Mouse (Mus musculus) adrenal gland, postnatal 36 days (tissue): ENCODE measurements around the gene Cxcl14. TPM values are rescaled to one million over a fixed set of nuclear protein-coding genes. Genes with fewer than 3 reads are reported as not detected.
A peak's percentile ranks its signal among the peaks of the same experiment; 100 is the strongest.

Experiments
- DNase-seq, 2 experiments: peaks; one replicate each; pipeline ENCODE4 v3.0.0; 2021; ENCODE audit warnings: mixed read lengths in 1 of 2
- long read RNA-seq, 2 experiments: library from polyadenylated mRNA; stranded (forward); transcript quantifications; one replicate each; pipeline ENCODE4 v2.0.0; 2021; ENCODE audit warnings: borderline sequencing depth in 2 of 2
- total RNA-seq, 2 experiments: library from RNA; stranded (reverse); gene quantifications; 2 replicates each; pipeline ENCODE4 v1.2.3; 2021

Cxcl14 gene
- 10 to 100 TPM; 34.9 to 36.1 TPM for total RNA-seq
- long read RNA-seq, experiment 1, transcript Cxcl14-201 (4 exons, 1,827 nt): major isoform, 51 of 63 reads
- long read RNA-seq, experiment 1, partial matches to known transcripts: 7 of 63 reads
- long read RNA-seq, experiment 1, other reads (novel, unspliced or antisense): 5 of 63 reads
- long read RNA-seq, experiment 2, transcript Cxcl14-201 (4 exons, 1,827 nt): major isoform, 37 of 41 reads
- long read RNA-seq, experiment 2, partial matches to known transcripts: 3 of 41 reads
- long read RNA-seq, experiment 2, other reads (novel, unspliced or antisense): 1 of 41 reads

DNA sequence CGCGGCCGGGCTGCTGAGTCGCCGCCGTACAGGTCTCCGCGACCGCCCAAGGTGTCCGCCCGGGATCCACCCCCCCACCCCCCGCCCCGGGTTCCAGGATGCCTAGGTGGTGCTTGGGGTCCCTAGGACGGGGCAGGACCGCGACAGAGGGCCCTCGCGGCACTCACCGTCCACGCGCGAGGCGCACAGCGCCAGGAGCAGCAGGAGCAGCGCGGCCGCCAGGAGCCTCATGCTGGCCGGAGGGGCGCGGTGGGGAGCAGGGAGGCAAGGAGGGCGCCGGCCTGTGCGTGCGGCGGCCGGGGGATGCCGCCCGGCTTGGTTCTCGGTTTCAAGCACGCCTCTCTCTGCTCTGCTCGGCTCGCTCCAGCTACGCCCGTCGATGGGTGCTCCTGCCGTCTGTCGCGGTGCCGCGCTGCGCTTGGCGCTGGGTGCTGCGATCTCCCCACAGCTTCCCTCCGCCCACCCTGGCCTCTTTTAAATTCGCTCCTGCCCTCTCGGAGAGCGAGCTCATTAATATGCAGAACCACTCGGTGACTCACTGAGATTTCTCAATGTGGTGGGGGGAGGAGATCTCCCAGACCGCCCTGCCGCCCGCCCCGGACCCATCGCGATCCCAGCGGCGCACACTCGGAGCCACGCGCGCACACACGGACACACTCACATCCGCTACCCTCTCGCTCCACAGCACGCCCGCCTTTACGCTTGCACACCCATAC is at the start of gene Cxcl14:
Gene Cxcl14, minus strand, starts transcription at position 609 of the 716 bp plus-strand sequence.
- DNase-seq: peak; percentile 67 to 69

DNA sequence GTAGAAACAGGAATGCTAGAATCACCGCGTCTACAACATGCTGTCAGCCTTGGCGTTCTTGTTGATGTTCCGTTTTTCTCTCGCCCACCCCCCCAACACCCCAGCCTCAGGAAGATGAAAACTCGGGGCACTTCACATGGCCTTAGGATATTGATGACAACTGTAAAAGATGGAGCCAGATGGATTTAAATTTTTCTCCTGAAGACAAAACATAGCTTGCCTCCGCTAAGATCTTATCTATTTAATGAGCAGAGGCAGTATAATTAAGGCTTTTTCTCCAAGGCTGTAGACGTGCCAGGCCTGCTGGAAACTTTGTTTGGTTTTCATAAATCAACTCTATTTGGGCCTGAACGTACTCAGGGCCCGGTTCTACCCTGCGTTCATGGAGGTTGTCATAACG is 48.0 kb upstream of the Cxcl14 start:
- no peak for DNase-seq

DNA sequence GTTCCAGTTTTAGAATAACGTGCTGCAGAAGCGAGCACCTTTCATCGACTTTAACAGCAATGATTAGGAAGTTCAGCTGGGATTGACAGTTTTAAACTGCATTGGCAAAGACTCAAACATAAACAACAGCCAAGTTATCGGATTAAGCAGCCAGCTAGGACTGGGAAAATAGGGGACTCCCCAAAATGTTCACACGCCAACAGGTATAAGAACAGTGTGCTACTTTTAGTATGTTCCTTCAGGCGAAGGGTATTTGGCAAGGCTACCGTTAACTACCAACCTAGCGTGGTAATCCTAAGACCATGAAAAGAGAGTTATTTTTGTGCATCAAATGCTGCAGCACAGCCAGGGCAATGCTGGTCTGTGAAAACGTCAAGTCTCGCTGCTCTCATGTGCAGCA is 46.1 kb upstream of the Cxcl14 start:
- DNase-seq: no peak

DNA sequence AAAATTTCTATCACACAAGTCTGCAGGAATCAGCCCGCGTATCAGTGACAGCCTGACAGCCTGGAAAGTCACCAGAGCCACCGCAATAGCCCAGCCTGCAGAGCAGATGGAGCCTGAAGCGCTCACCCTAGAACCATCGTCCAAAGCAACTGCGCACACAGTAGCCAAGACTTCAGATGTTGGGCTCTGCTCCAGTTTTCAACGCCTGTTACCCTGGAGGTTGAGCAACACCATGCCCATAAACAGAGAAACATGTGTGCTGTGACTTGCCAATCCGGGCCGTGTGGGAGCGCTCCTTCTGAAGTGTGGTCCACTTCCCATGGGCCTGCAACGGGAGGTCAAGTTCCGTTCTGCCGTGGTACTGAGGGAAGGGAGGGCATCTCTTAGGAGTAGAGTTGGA is 44.2 kb upstream of the Cxcl14 start:
- peak; percentile 3 to 44 for DNase-seq

DNA sequence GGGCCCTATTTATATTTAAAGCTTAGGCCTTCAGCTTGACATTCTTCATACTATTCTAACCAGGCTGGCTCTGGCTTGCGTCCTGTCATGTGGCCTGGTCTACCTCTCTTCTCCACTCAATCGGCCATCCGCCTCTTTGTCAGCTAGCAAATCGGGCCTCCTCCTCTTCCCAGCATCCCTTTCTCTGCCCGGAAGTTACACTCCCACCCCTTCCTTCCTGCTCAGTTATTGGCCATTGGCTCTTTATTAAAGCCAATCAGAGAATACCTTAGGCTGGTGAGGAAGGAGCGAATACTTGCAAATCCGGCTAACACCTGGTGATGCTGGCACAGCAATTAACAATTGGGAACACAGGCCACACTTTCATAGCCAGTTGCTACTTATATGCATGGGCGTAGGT is 43.5 kb upstream of the Cxcl14 start:
- no peak for DNase-seq

DNA sequence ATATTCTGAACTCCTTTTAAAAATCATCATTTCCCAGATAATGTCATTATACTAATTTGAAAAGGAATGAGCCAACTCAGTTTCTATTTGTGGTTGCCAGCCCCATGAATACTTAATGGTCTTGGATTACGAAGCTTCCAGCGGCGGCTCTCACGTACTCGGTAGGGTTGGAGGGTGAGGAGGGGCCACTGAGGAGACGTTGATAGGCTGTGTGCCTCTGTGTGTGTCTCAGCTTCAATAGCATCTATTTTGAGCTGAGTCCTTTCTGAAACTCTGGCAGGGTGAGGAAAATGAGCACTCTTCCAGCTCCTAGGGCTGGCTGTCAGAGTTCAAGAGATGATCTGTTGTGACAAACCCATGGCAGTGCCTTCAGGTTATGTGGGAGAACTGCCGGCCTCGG is 40.6 kb upstream of the Cxcl14 start:
- DNase-seq: no peak

DNA sequence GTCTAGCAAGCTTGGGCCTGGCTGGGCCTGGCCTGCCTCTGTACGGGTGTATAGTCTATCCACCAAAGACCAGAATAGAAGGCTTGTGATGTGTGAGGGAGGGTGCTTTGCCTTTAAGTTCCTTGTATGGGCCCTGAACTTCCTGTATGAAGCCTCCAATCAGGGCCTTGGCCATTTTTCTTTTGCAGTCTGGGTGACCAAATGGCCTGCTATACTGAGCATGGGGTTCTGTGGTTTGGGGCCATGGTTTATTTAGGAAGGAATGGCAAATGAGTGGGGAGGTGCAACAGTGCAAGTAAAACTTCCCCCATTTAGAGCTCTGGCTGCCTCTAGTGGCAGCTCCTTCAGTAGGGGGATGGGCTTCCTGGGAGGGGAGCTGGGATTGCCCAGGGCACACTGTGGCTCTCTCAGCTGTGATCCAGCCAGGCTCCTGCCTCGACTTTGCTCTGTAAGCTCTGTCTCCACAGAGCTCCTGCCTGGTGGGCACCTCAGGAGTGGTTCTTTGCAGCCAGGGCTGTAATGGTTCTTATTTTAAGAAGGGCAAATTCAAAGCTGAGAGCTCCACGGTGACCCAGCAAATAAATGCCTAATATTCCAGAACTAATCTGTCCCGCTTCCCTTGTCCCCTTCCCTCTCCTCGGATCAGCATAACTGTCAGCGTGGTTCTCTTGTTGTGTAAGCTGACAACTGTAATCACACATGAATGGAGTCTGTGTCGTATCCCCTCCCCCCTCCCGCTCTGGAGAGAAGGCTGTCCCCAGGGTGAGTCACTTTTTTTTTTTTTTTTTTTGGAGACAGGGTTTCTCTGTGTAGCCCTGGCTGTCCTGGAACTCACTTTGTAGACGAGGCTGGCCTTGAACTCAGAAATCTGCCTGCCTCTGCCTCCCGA is 38.7 kb upstream of the Cxcl14 start:
- no peak for DNase-seq

DNA sequence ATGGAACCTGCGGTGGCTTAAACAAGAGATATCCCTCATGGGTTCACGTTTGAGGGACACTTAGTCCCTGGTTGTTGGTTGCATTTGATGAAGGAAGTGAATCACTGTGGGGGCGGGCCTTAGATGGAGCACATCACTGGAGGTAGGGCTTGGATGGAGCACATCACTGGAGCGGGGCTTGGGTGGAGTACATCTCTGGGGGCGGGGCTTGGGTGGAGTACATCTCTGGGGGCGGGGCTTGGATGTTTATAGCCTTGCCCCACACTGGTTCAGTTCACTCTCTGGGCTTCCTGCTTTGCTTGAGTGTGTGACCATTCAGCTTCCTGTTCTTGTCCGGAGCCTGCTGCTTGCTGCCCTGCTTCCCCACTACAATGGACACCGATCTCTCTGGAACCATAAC is 37.9 kb upstream of the Cxcl14 start:
- no peak for DNase-seq

DNA sequence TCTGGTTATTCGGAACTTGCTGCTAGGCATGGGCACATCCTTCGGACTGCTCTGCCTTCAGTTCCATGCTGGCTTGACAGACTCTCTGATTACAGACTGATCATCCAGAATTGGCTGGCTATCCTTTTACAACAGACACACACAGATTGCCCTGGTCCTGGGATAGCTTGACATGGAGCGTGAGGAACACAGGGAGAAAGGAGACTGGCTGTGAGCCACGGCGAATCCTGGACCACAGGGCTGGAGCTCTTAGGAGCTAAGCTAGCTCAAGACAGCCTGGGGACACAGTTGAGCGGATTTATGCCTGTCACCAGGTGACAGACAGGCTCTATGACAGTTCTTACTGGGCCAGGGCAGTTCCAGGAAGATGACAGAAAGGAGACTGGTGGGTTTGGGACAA is 36.0 kb upstream of the Cxcl14 start:
- DNase-seq: no peak

DNA sequence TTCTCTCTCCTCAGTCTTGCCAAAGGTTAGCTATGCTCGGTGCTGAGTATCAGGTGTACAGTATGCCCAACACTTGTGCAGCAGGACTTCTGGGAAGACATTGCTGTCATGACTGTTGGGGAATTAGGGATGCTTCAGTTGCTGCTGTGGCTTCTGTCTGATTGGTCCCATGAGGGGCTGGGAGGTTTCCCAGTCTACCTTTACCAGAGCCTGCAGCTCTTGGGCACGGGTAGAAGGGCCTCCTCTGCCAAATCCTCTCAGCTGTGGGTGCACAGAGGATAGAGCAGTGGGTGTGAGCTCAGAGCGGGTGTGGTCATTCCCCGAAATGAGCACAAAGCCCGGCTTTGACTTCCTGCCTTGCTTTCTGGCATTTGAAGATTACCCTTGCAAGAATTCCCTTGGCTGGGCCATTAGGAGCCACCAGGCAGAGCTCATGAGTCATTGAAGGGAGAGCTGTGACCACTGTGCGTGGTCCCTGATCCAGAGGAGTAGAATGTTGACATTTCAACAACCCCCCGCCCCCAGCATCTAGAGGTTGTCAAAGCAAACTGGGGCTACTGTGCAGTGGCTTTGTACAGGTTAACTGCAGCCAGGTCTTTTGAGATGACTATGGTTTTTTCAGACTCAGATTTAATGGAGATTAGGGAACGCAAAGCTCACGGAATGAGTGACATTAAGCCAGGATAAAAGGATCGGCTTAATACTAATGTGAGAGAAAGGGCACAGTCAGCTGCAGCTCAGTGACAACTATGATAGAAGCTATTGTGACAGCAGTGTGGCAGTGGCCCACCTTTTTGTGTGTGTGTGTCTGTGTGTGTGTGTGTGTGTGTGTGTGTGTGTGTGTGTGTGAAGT is 34.5 kb upstream of the Cxcl14 start:
- DNase-seq: no peak

DNA sequence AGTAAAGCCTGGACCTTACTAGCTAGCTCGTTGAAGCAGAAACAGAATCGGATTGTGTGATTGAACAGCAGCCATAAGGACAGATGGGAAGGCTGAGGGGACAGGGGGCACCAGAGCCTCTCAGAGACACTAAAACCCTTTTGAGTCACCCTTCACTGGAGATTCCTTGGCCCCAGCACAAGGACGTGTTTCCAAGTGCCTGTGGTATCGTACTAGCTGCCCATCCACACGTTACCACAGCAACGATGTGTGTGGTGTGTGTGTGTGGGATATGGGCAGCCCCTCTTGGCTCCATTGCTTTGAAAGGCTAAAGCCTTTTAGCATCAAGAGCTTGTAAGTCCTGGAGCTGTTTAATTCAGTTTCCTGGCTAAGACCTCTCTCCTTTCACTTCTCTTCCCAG is 33.4 kb upstream of the Cxcl14 start:
- DNase-seq: no peak

DNA sequence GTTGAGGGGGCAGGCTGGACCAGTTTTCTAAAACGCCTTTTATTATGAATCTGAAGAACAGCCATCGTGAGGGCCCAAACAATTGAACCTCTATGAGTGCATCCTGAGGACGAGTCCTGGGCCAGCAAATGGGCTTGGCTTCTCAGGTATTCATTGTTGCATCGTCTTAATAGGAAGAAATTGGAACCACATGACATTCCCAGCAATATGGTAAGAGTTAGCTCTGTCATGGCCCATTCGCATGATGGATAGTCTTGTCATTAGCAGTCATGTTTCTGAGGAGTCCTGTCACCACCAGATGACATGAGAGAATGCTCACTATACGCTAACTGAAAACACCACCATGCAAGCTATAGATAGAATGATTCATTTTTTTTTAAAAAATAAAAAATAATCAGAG is 32.8 kb upstream of the Cxcl14 start:
- no peak for DNase-seq

DNA sequence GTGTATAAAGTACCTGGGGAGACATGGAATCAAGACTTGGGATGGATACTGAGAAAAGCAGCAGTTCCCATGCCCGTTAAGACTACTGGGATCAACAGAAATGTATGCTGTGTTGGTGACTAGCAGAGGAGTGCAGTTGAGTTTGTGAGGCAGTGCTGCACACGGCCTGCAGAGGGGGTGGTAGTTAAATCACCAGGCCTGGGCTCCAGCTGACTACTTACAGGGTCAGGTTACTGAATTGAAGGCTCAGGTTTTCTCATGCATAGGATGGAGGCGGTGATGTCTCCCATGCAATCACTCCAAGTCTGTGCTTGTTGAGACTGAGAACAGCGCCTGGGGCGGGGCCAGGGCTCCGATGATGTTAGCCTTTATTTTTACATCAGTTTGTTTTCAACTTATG is 31.4 kb upstream of the Cxcl14 start:
- no peak for DNase-seq

DNA sequence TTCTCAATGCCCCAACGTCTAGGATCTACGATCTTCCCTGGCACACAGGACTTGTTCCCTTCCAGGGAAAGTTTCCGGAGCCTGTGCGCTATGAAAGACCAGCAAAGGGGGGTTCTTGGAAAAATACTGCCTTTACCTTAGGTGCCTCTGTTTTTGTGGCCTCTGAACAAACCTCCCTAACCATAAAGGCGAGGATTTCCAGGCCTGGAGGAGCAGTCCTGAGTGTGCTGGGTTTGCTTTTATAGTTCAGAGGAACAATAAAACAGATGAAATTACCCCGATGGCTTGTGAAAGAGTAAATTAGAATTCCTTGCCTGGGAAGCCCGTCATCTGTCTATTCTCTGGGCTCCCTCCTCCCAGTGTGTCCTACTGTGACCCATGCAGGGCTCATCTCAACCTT is 25.3 kb upstream of the Cxcl14 start:
- no peak for DNase-seq

DNA sequence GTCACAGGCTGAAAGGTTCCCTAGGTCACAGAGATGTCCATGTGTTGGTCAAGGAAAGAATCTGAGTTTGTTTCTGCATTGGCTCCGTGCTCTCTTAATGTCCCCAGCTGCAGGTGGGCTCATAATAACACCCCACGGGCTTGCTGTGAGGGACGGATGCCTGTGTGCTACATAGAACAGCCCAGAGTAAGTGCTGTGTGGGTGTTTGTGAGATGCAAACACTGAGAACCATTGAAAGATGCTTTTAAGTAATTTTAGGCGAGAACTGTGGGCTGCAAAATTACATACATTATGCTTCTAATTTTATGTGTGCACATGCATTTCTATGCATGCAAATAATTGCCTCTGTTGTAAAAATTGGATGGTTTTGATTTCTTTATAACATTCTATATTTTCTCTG is 20.6 kb upstream of the Cxcl14 start:
- no peak for DNase-seq

DNA sequence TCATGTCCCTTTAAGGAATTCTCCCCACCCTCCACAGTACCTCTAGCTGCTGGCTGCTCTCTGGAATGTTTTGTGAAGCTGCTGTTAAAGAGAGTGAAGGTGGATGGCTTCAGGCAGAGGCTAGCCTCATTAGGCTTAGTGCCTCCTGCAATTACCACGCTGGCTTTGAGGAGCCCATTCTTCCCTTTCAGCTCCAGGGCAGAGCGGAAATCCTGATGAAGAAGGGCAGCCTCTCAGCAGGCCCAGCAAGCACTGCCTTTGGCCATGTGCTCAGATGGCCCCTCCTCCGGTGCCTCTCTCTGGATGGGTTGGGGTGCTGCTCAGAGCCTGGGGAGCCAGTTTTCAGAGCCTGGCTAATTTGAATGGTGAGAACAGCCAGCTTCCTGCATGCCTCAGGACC is 18.9 kb upstream of the Cxcl14 start:
- no peak for DNase-seq

DNA sequence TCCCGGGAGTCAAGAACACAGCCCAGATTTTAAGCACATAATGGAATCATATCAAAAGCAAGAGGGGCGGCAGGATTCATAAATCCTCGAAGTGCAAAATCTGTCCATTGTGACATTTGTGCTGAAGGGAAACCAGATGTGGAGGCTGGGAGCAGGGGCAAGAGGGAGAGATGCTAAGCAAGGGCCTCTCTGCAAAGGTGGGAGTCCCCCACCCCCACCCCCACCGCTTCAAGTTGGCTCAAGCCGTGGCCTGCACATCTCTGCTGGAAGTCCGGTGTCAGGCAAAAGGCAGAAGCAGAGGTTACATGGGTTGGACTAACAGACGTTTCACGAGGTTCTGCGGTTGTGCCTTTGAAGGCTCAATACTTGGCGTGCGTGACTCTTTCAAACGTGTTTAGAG is 8.7 kb upstream of the Cxcl14 start:
- DNase-seq: no peak

DNA sequence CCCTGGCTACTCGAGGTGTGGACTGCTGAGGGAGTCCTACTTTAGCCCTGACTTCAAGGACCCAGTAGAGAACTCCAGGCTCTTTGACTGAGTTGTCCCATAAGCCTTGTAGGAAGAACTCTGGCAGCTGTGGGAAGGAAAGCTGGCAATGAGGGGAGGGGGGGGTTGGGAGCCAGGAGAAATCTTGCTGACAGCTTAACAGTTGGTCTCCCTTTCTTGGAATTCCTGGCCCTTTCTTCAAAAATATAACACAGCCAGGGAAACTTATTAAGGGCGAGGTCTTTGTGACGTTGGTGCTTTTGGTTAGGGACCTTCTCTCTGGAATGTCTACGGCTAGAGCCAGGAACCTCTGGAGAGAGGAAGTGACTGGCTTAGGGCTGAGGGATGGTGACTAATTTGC is 8.1 kb upstream of the Cxcl14 start:
- DNase-seq: no peak

DNA sequence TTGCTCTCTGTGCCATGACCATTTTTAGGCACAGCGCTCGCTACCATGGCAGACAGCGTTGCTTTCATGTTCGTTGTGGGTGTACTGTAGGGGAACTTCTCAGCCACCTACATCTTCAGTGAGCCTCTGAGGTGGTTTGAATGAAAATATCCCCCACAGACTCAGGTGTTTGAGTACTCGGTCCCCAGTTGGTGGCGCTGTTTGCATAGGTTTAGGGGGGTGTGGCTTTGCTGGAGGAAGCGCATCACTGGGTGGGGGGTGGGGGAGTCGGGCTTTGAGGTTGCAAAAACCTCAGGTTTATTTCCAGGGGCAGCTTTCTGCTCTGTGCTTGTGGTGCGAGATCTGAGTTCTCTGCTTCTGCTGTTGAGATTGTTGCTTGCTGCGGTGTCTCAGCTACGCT is 3.0 kb upstream of the Cxcl14 start:
- no peak for DNase-seq

DNA sequence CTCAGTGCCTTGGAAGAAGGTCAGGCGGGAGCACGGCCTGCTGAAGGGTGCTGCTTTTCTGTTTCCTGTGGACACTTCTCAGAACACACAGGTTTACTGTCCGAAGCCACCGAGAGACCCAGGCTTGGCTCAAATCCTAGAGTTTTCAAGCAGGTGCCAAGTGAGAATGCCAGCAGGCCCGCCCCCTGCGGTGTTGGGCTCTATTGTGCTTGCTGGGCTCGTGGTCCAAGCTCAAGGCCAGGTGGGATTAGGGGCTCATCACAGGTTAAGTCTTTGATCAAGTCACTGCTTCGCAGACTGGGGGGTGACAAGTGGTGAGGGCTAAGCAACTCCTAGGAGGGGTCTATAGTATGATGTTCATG is 289 bp upstream of the Cxcl14 start:
- no peak for DNase-seq

DNA sequence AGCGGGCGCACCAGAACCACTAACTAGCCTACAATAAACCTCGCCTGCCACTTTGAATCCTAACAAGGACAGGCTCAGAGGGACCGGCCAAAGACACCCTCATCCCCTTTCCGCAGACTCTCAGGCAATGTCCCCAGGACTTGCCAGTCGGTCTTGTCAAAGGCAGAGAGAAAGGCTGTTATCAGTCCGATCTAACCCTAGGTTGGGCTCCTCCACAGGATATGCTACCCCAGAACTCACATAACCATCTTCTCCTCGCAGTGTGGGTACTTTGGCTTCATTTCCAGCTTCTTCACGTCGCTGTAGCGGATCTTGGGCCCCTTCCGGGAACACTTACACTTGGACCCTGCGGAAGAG is 787 bp downstream of the Cxcl14 start:
- DNase-seq: no peak

DNA sequence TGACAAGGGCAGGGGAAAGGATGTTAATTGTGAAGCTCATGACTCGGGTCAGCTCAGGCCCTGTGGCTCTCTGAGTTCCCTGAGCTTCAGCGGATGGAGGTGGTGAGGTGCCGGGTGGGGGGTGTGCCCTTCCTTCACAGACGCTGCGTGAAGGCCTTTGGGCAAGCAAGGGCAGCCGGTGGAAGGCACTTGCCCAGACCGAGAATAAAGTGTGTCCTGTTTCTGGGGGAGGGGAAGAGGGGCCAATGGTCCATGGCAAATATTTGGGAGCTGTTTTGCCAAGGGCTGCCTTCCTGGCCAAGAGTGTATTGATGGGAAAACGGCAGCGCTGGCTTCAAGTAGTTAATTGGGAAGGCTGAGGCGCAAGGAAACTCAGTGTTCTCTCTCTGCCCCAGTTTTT is 1.4 kb downstream of the Cxcl14 start:
- no peak for DNase-seq
